Mouse (Mus musculus) gastrocnemius, postnatal 25 days (tissue): ENCODE data around the gene Rad50. TPM values are rescaled to one million over a fixed set of nuclear protein-coding genes. Genes with fewer than 3 reads are reported as not detected.

Source experiments
- DNase-seq: peaks from one replicate; pipeline ENCODE4 v3.0.0; 2022
- total RNA-seq, 2 experiments: library from RNA; stranded (reverse); gene quantifications; 1 replicate in 1 of 2; 2 replicates in 1 of 2; pipeline ENCODE4 v1.2.3; 2021

Rad50 gene
- total RNA-seq, 2 experiments from 2014 or later: 4.9 to 5.1 TPM

- DNase-seq: no peak
These were observed 72.6 kb downstream of the Rad50 start, which contains the start of gene Il13 for GRCm38 (mm10) chr11:53634556-53634955. Il13 (minus strand) TSS chr11:53634702.

- DNase-seq: no peak
These were observed 73.5 kb downstream of the Rad50 start for GRCm38 (mm10) chr11:53633644-53634043.

- DNase-seq: no peak
These were observed 74.9 kb downstream of the Rad50 start for GRCm38 (mm10) chr11:53632122-53632733.

GRCm38 (mm10) chr11:53627859-53628258 lies 79.3 kb downstream of the Rad50 start:
- DNase-seq: no peak

GRCm38 (mm10) chr11:53626802-53627373 lies 80.2 kb downstream of the Rad50 start:
- no peak for DNase-seq

GRCm38 (mm10) chr11:53624124-53624523 lies 83.0 kb downstream of the Rad50 start:
- DNase-seq: no peak

GRCm38 (mm10) chr11:53623573-53623972 lies 83.5 kb downstream of the Rad50 start:
- DNase-seq: no peak

GRCm38 (mm10) chr11:53622440-53622806 lies 84.7 kb downstream of the Rad50 start:
- DNase-seq: no peak

GRCm38 (mm10) chr11:53621582-53622439 lies 85.3 kb downstream of the Rad50 start:
- no peak for DNase-seq

- DNase-seq: no peak
These were observed 87.0 kb downstream of the Rad50 start for GRCm38 (mm10) chr11:53620094-53620493.

GRCm38 (mm10) chr11:53619428-53619827 lies 87.7 kb downstream of the Rad50 start:
- DNase-seq: no peak

GRCm38 (mm10) chr11:53618619-53619198 lies 88.4 kb downstream of the Rad50 start, which contains the start of gene Il4:
Il4 (minus strand) TSS chr11:53618669.
- no peak for DNase-seq

- no peak for DNase-seq
These were observed 89.5 kb downstream of the Rad50 start for GRCm38 (mm10) chr11:53617562-53618109.

- DNase-seq: no peak
These were observed 90.2 kb downstream of the Rad50 start for GRCm38 (mm10) chr11:53616748-53617558.

GRCm38 (mm10) chr11:53615575-53615974 lies 91.5 kb downstream of the Rad50 start:
- no peak for DNase-seq

GRCm38 (mm10) chr11:53615172-53615571 lies 91.9 kb downstream of the Rad50 start:
- no peak for DNase-seq

- DNase-seq: no peak
These were observed 97.4 kb downstream of the Rad50 start for GRCm38 (mm10) chr11:53609672-53610071.

- no peak for DNase-seq
These were observed 97.9 kb downstream of the Rad50 start for GRCm38 (mm10) chr11:53609231-53609630.

GRCm38 (mm10) chr11:53605609-53606008 lies 101.5 kb downstream of the Rad50 start:
- DNase-seq: no peak

GRCm38 (mm10) chr11:53604983-53605382 lies 102.1 kb downstream of the Rad50 start:
- no peak for DNase-seq
